Mouse (Mus musculus): ENCODE data around the gene Tesk1. TPM values are rescaled to one million over a fixed set of nuclear protein-coding genes. Genes with fewer than 3 reads are reported as not detected.

Gene Tesk1
- total RNA-seq, 1 experiment from 2014 or later = 53.9 TPM

- DNase-seq = peak; percentile 75
These were observed 22.6 kb upstream of the Tesk1 start for GRCm38 (mm10) chr4:43418973-43419656.

GRCm38 (mm10) chr4:43419801-43420281 is 21.9 kb upstream of the Tesk1 start:
- peak; percentile 39 for DNase-seq

- peak; percentile 86 for DNase-seq
These were observed 21.4 kb upstream of the Tesk1 start for GRCm38 (mm10) chr4:43420305-43420704.

GRCm38 (mm10) chr4:43421632-43422240 is 20.0 kb upstream of the Tesk1 start:
- no peak for DNase-seq

- DNase-seq = peak; percentile 65
These were observed 18.3 kb upstream of the Tesk1 start for GRCm38 (mm10) chr4:43423267-43423934.

GRCm38 (mm10) chr4:43424072-43424471 is 17.7 kb upstream of the Tesk1 start:
- no peak for DNase-seq

- peak; percentile 39 for DNase-seq
These were observed 16.5 kb upstream of the Tesk1 start for GRCm38 (mm10) chr4:43425197-43425596.

- DNase-seq = no peak
These were observed 15.9 kb upstream of the Tesk1 start for GRCm38 (mm10) chr4:43425648-43426380.

GRCm38 (mm10) chr4:43426487-43426886 is 15.3 kb upstream of the Tesk1 start:
- DNase-seq = no peak

GRCm38 (mm10) chr4:43427501-43428179 is 14.1 kb upstream of the Tesk1 start:
- DNase-seq = no peak

- no peak for DNase-seq
These were observed 13.4 kb upstream of the Tesk1 start for GRCm38 (mm10) chr4:43428180-43428861.

GRCm38 (mm10) chr4:43428946-43429345 is 12.8 kb upstream of the Tesk1 start, which contains the start of gene Fam166b:
Gene Fam166b (minus strand): TSS chr4:43429134.
- no peak for DNase-seq

GRCm38 (mm10) chr4:43431690-43432089 is 10.0 kb upstream of the Tesk1 start:
- peak; percentile 92 for DNase-seq

GRCm38 (mm10) chr4:43432832-43433231 is 8.9 kb upstream of the Tesk1 start:
- DNase-seq = no peak

GRCm38 (mm10) chr4:43442044-43442443 is 305 bp downstream of the Tesk1 start:
- DNase-seq = peak; percentile 100

GRCm38 (mm10) chr4:43442456-43443361 is 970 bp downstream of the Tesk1 start:
- DNase-seq = peak; percentile 88

- DNase-seq = peak; percentile 61
These were observed 1.8 kb downstream of the Tesk1 start for GRCm38 (mm10) chr4:43443511-43443910.

- DNase-seq = peak; percentile 73
These were observed 5.5 kb downstream of the Tesk1 start for GRCm38 (mm10) chr4:43447251-43447650.

GRCm38 (mm10) chr4:43448554-43448953 is 6.8 kb downstream of the Tesk1 start:
- DNase-seq = peak; percentile 77

- DNase-seq = no peak
These were observed 10.6 kb downstream of the Tesk1 start for GRCm38 (mm10) chr4:43452315-43452714.
